Mouse (Mus musculus) limb, embryonic 13.5 days (tissue): ENCODE data around the gene Mrgprb5. TPM values are rescaled to one million over a fixed set of nuclear protein-coding genes. Genes with fewer than 3 reads are reported as not detected.
"Not testable (repeated sequence)": the region's sequence is repeated elsewhere in the genome, so short reads cannot be mapped to it uniquely, and the experiment has no call there.

Experiments
- ATAC-seq: fragments of 200-750 bp; cut with Nextera tagmentation; 2 replicates; pipeline ENCODE4 v1.8.0; 2017; ENCODE audit warnings: low read depth, moderate number of reproducible peaks, moderate TSS enrichment; ENCODE audit not compliant: low FRiP score
- H3K27ac ChIP-seq: fragments of 300-500 bp; sonication (generic); 2 replicates; pipeline ENCODE4 v1.5.1; 2015; ENCODE audit warnings: inconsistent platforms, mild to moderate bottlenecking, moderate library complexity
- H3K27me3 ChIP-seq: fragments of 300-500 bp; sonication (generic); 2 replicates; pipeline ENCODE4 v1.6.1; 2015; ENCODE audit warnings: mild to moderate bottlenecking, inconsistent platforms
- H3K36me3 ChIP-seq: fragments of 300-500 bp; sonication (generic); 2 replicates; pipeline ENCODE4 v1.6.1; 2015; ENCODE audit warnings: inconsistent platforms, mild to moderate bottlenecking, moderate library complexity
- H3K4me1 ChIP-seq: fragments of 300-500 bp; sonication (generic); 2 replicates; pipeline ENCODE4 v1.6.1; 2015; ENCODE audit warnings: inconsistent platforms
- H3K4me2 ChIP-seq: fragments of 300-500 bp; sonication (generic); replicated peaks from 2 replicates; pipeline ENCODE4 v1.6.1; 2015; ENCODE audit warnings: inconsistent platforms, mild to moderate bottlenecking, moderate library complexity
- H3K4me3 ChIP-seq: fragments of 300-500 bp; sonication (generic); 2 replicates; pipeline ENCODE4 v1.5.1; 2015; ENCODE audit warnings: moderate library complexity, mild to moderate bottlenecking, inconsistent platforms
- H3K9ac ChIP-seq: fragments of 300-500 bp; sonication (generic); 2 replicates; pipeline ENCODE4 v1.6.1; 2015; ENCODE audit warnings: mild to moderate bottlenecking, inconsistent platforms
- H3K9me3 ChIP-seq: fragments of 300-500 bp; sonication (generic); 2 replicates; pipeline ENCODE4 v1.6.1; 2016; ENCODE audit warnings: inconsistent platforms
- WGBS: fragments of 180-500 bp; shearing (Covaris S2); methylation state at CpG from one replicate; pipeline ENCODE4 v1.1.7; 2015; 5-methylcytosine and 5-hydroxymethylcytosine counted together
- polyA plus RNA-seq: library from polyadenylated mRNA; unstranded; fragments of >200 nt; fragmentation: Nextera tagmentation; extraction: Ambion mirVana; gene quantifications from 2 replicates; pipeline ENCODE4 v1.2.1, GENCODE M21; 2015

The Mrgprb5 gene
- not detected in 2 replicates for polyA plus RNA-seq

DNA sequence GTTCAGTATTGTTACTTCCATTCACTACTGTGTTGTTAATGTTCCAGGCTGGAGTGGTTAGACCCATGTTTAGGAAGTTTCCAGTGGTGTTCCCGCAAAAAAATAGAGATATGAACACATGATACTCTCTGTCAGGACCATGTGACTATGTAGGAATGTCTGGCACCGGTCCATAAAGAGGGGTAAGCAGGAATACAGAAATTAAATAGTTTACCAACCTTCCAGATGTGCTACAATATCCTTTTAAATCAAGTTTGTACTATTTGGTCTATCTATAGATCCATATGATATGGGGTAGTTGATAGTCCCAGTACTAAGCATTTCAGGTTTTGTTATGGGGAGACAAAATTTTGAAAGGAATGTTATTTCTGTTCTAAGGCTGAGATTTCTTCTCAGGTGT, at the start of gene Mrgprb5:
Gene Mrgprb5 (minus strand): TSS at position 101 of the 400 bp plus-strand sequence.
- no peaks in the 10 kb centered on the region for H3K9me3 ChIP-seq
- H3K4me1 ChIP-seq, result no peaks in the 10 kb centered on the region
- no peak for ATAC-seq
- no peaks in the 10 kb centered on the region for H3K27me3 ChIP-seq
- H3K9ac ChIP-seq, result no peak within 1 kb of the TSS
- no peak within 1 kb of the TSS for H3K27ac ChIP-seq
- WGBS, result 77% methylated on average over 2 of the region's 2 CpGs
- no peak within 1 kb of the TSS for H3K4me3 ChIP-seq
- no peak within 1 kb of the TSS for H3K4me2 ChIP-seq
- H3K36me3 ChIP-seq, result no peaks in the 10 kb centered on the region

DNA sequence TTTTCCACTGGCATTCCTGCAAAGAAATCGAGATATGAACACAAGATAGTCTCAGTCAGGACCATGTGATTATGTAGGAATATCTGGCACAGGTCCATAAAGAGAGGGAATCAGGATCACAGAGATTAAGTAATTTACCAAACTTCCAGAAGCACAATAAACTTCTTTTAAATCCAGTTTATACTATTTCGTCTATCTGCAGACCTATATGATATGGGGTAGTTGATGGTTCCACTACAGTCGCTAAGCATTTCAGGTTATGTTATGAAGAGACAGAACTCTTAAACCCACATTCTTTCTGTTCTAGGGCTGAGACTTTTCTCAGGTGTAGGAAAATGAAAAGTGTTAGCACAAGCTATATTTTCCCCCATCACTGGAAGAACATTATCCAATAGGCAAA, 30.4 kb upstream of the Mrgprb5 start, which contains the start of gene Mrgprb4:
Gene Mrgprb4 (minus strand): TSS at position 101 of the 400 bp plus-strand sequence.
- Histone ChIP-seq H3K9me3 (no peaks in the 10 kb centered on the region), H3K4me1 (no peaks in the 10 kb centered on the region), H3K9ac (no peak within 1 kb of the TSS), H3K27ac (no peak within 1 kb of the TSS), H3K4me2 (no peak within 1 kb of the TSS), H3K27me3 (no peaks in the 10 kb centered on the region), H3K4me3 (no peak within 1 kb of the TSS), H3K36me3 (no peaks in the 10 kb centered on the region)
- 85% methylated on average over 3 of the region's 3 CpGs for WGBS
- no peak for ATAC-seq

DNA sequence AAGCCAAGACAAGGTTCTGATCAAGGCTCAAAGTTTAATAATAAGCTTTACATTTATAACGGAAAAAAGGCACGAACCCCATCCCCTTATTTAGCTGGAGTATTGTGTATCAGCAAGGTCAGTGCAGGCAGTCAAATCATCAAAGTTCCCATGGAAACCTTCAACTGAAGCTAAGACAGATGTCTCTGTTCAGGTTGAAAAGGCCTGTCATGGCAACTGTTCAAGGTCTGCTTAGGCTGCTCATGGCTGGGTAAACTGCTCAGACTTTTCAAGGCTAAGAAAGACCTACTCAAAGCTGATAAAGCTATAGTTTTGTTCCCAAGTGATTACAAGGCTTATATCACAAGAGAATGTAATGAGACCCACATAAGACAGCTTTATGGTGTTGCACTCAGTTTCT, 1.3 kb downstream of the Mrgprb5 start:
- ATAC-seq, result no peak
- Histone ChIP-seq H3K36me3 (no peaks in the 10 kb centered on the region), H3K4me1 (no peaks in the 10 kb centered on the region), H3K27ac (no peak overlapping the region), H3K9me3 (no peaks in the 10 kb centered on the region), H3K9ac (no peak overlapping the region), H3K4me3 (no peak overlapping the region), H3K27me3 (no peaks in the 10 kb centered on the region), H3K4me2 (no peak overlapping the region)
- WGBS, result 88% methylated on average over 2 of the region's 2 CpGs

- H3K9ac ChIP-seq, result peak overlapping the region; percentile 83
- peak overlapping the region; percentile 60 for H3K4me3 ChIP-seq
- 1% methylated on average over 17 of the region's 17 CpGs for WGBS
- 0 out of 2 replicates have a peak, but pooled peaks cover 3% of the 10 kb centered on the region for H3K4me1 ChIP-seq
- H3K36me3 ChIP-seq, result no peaks in the 10 kb centered on the region
- peak; percentile 54; the same call in 1 of the 2 replicates for ATAC-seq
- peak overlapping the region; percentile 94 for H3K27ac ChIP-seq
- H3K27me3 ChIP-seq, result no peaks in the 10 kb centered on the region
- H3K9me3 ChIP-seq, result peaks cover 17% of the 10 kb centered on the region
- peak overlapping the region; percentile 77 for H3K4me2 ChIP-seq
These were observed 30.5 kb downstream of the Mrgprb5 start for GRCm38 (mm10) chr7:48138248-48138702.

- Histone ChIP-seq H3K4me2 (peak overlapping the region; percentile 77), H3K36me3 (no peaks in the 10 kb centered on the region), H3K27ac (peak overlapping the region; percentile 94), H3K9me3 (peaks cover 17% of the 10 kb centered on the region), H3K27me3 (no peaks in the 10 kb centered on the region), H3K9ac (peak overlapping the region; percentile 83), H3K4me3 (peak overlapping the region; percentile 60), H3K4me1 (0 out of 2 replicates have a peak, but pooled peaks cover 3% of the 10 kb centered on the region)
- 2% methylated on average over 52 of the region's 52 CpGs for WGBS
- peak; percentile 91 for ATAC-seq
These were observed 31.4 kb downstream of the Mrgprb5 start for GRCm38 (mm10) chr7:48137216-48138077.

DNA sequence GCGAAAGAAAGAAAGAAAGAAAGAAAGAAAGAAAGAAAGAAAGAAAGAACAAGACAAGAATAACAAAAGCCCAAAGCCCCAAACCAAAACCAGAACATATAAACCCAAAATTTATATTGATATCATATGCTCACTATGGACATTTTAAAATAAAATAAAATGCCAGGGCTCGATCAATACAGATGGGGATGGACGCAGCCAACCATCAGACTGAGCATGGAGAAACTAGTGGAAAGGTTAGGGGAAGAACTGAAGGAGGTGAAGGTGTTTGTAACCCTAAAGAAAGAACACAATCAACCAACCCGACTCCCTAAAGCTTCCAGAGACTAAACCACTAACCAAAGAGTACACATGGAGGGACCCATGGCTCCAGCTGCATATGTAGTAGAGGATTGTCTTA, 36.1 kb downstream of the Mrgprb5 start:
- Histone ChIP-seq H3K27me3 (no peaks in the 10 kb centered on the region), H3K4me1 (0 out of 2 replicates have a peak, but pooled peaks cover 3% of the 10 kb centered on the region), H3K9me3 (no peaks in the 10 kb centered on the region), H3K27ac (no peak overlapping the region), H3K9ac (no peak overlapping the region), H3K4me3 (no peak overlapping the region), H3K36me3 (no peaks in the 10 kb centered on the region), H3K4me2 (no peak overlapping the region)
- 60% methylated on average over 4 of the region's 4 CpGs for WGBS
- ATAC-seq, result no peak

DNA sequence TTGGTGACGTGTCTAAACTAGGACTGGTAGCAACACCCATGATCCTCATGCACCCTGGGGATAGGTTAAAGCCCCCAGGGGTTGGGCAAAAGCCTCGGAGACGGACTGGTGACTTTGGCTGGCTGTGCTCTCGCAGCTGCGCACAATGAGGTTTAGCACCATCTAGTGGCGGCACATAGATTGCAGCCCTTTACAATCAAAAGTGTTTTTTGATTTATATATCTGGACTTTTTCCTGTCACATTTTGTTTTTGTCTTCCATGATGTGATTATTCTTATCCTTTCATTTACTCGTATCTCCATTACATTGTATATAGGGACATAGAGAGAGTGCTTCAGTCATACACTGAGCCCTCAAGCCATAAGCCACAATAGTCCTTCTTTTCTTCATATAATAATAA, 36.6 kb downstream of the Mrgprb5 start:
- not testable (repeated sequence) for H3K36me3 ChIP-seq, H3K9me3 ChIP-seq, H3K27me3 ChIP-seq, H3K9ac ChIP-seq, H3K4me1 ChIP-seq, H3K27ac ChIP-seq
- ATAC-seq, result peak; percentile 54; the same call in 1 of the 2 replicates
- Histone ChIP-seq H3K4me3 (peak overlapping the region; percentile 43), H3K4me2 (peak overlapping the region; percentile 60)
- 2% methylated on average over 5 of the region's 7 CpGs for WGBS

- not testable (repeated sequence) for H3K9me3 ChIP-seq, H3K27me3 ChIP-seq, H3K4me1 ChIP-seq, ATAC-seq, H3K36me3 ChIP-seq
- 1% methylated on average over 11 of the region's 14 CpGs for WGBS
- Histone ChIP-seq H3K9ac (peak overlapping the region; percentile 64), H3K4me3 (peak overlapping the region; percentile 43), H3K4me2 (peak overlapping the region; percentile 60), H3K27ac (peak overlapping the region; percentile 80; the same call in 1 of the 2 replicates)
These were observed 37.0 kb downstream of the Mrgprb5 start for GRCm38 (mm10) chr7:48131820-48132219.

DNA sequence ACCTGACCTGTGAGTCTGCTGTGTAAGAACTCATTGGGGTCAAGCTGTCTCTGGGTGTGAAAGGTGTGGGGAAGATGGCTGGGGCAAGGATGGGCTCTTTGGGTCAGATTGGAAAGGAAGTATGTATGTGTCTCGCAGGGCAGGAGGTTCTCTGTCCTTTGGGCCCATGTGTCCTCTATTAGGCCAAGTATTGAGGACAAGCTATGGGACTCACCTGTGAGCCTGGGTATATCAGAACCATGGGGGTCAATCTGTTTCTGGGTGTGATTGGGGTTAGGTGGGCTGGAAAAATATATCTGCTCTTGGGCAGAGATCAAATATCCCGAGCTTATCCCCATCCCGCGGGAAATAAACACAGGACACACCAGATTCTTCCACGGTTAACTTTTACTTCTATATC, 45.0 kb downstream of the Mrgprb5 start:
- no peaks in the 10 kb centered on the region for H3K36me3 ChIP-seq
- H3K9ac ChIP-seq, result no peak overlapping the region
- no peaks in the 10 kb centered on the region for H3K27me3 ChIP-seq
- no peak overlapping the region for H3K27ac ChIP-seq
- H3K9me3 ChIP-seq, result no peaks in the 10 kb centered on the region
- 86% methylated on average over 5 of the region's 5 CpGs for WGBS
- H3K4me1 ChIP-seq, result no peaks in the 10 kb centered on the region
- no peak overlapping the region for H3K4me3 ChIP-seq
- ATAC-seq, result no peak
- H3K4me2 ChIP-seq, result no peak overlapping the region

Other genes starting within 250 kb of the Mrgprb5 start
- gene Mrgpra4, start 186.9 kb downstream of the Mrgprb5 start, polyA plus RNA-seq, result not detected in 2 replicates
- gene Mrgprx1, start 141.4 kb downstream of the Mrgprb5 start, polyA plus RNA-seq, result not detected in 2 replicates
- gene Mrgprb4, start 30.3 kb upstream of the Mrgprb5 start, polyA plus RNA-seq, result not detected in 2 replicates
- gene Mrgprb8, start 219.5 kb upstream of the Mrgprb5 start, polyA plus RNA-seq, result not detected in 2 replicates